Comparison of ENCODE assay signal across 8 mouse cellular contexts in genomic region chr13:9763100-9763827, GRCm38 (mm10). TPM values are rescaled to one million over a fixed set of nuclear protein-coding genes. Genes with fewer than 3 reads are reported as not detected.
A peak's percentile ranks its signal among the peaks of the same experiment; 100 is the strongest.
DNase-seq lines count a peak whose midpoint lies in the region; ATAC-seq and TF ChIP-seq lines count a peak whose summit lies in the region.

No protein-coding gene starts in this region.

- H3K36me3 ChIP-seq in forebrain, embryonic 14.5 days (ENCODE audit: control insufficient read depth, insufficient read depth, low read length), result no peaks in the 10 kb centered on the region
- H3K36me3 ChIP-seq in limb, embryonic 10.5 days, result no peaks in the 10 kb centered on the region
- H3K36me3 ChIP-seq in midbrain, embryonic 16.5 days (ENCODE audit: control insufficient read depth, insufficient read depth, low read length), result no peaks in the 10 kb centered on the region

- DNase-seq in right cerebral cortex, postnatal 14 days, result peak; percentile 14
- DNase-seq in right cerebral cortex, postnatal 25 days, result no peak
- peak; percentile 46 for DNase-seq in forebrain, embryonic 14.5 days (ENCODE audit: low spot score)
- DNase-seq in limb, embryonic 10.5 days (ENCODE audit: low spot score), result no peak
- no peak for DNase-seq in cerebellum, postnatal 14 days
- DNase-seq in yolk sac, embryonic 10.5 days (ENCODE audit: low spot score), result no peak

- H3K9ac ChIP-seq in forebrain, embryonic 14.5 days (ENCODE audit: low read length), result peak overlapping the region; percentile 99
- peak overlapping the region; percentile 100 for H3K9ac ChIP-seq in midbrain, embryonic 16.5 days (ENCODE audit: low read depth, low read length)

- TF ChIP-seq POLR2A in bone marrow macrophage, adult 2 months (IDR thresholded peaks at IDR 0.05; ENCODE audit: borderline replicate concordance, low read depth, low read length), result no peak

- peaks cover 16% of the 10 kb centered on the region for H3K4me1 ChIP-seq in bone marrow macrophage, adult 2 months (ENCODE audit: control insufficient read depth, insufficient read depth, low read length)
- H3K4me1 ChIP-seq in forebrain, embryonic 14.5 days (ENCODE audit: control insufficient read depth, insufficient read depth, low read length), result peaks cover 28% of the 10 kb centered on the region
- peaks cover 49% of the 10 kb centered on the region for H3K4me1 ChIP-seq in limb, embryonic 10.5 days
- peaks cover 34% of the 10 kb centered on the region for H3K4me1 ChIP-seq in midbrain, embryonic 16.5 days (ENCODE audit: control insufficient read depth, insufficient read depth, low read length)

- H3K9me3 ChIP-seq in forebrain, embryonic 14.5 days (replicated peaks; ENCODE audit: control insufficient read depth, low read length), result no peaks in the 10 kb centered on the region
- H3K9me3 ChIP-seq in limb, embryonic 10.5 days (replicated peaks), result no peaks in the 10 kb centered on the region
- H3K9me3 ChIP-seq in midbrain, embryonic 16.5 days (replicated peaks; ENCODE audit: control insufficient read depth, low read length, poor library complexity, severe bottlenecking), result no peaks in the 10 kb centered on the region

- peak; percentile 11 for ATAC-seq in forebrain, embryonic 14.5 days
- peak; percentile 43 for ATAC-seq in midbrain, embryonic 16.5 days

- H3K4me2 ChIP-seq in forebrain, embryonic 14.5 days (ENCODE audit: low read length), result peak overlapping the region; percentile 65
- H3K4me2 ChIP-seq in midbrain, embryonic 16.5 days (ENCODE audit: low read length), result peak overlapping the region; percentile 65

- no peak for TF ChIP-seq CTCF in bone marrow macrophage, adult 2 months (IDR thresholded peaks at IDR 0.05; ENCODE audit: low read depth, low read length)

- peak overlapping the region; percentile 93 for H3K4me3 ChIP-seq in bone marrow macrophage, adult 2 months (ENCODE audit: insufficient read depth, low read length)
- H3K4me3 ChIP-seq in forebrain, embryonic 14.5 days (ENCODE audit: low read depth, low read length), result peak overlapping the region; percentile 85
- H3K4me3 ChIP-seq in limb, embryonic 10.5 days, result peak overlapping the region; percentile 94
- H3K4me3 ChIP-seq in midbrain, embryonic 16.5 days (ENCODE audit: low read depth, low read length), result peak overlapping the region; percentile 77

- H3K27ac ChIP-seq in bone marrow macrophage, adult 2 months (ENCODE audit: insufficient read depth, low read depth, low read length), result peak overlapping the region; percentile 39
- H3K27ac ChIP-seq in forebrain, embryonic 14.5 days (ENCODE audit: low read depth, low read length), result peak overlapping the region; percentile 100
- H3K27ac ChIP-seq in limb, embryonic 10.5 days, result peak overlapping the region; percentile 100
- peak overlapping the region; percentile 99 for H3K27ac ChIP-seq in midbrain, embryonic 16.5 days (ENCODE audit: low read length)

- 5% methylated on average over 21 of the region's 21 CpGs for WGBS in forebrain, embryonic 14.5 days
- WGBS in limb, embryonic 10.5 days, result 8% methylated on average over 21 of the region's 21 CpGs
- 3% methylated on average over 21 of the region's 21 CpGs for WGBS in midbrain, embryonic 16.5 days

- H3K27me3 ChIP-seq in forebrain, embryonic 14.5 days (replicated peaks; ENCODE audit: control insufficient read depth, insufficient read depth, low read length), result no peaks in the 10 kb centered on the region
- H3K27me3 ChIP-seq in limb, embryonic 10.5 days (ENCODE audit: low read depth, poor library complexity, severe bottlenecking), result no peaks in the 10 kb centered on the region
- H3K27me3 ChIP-seq in midbrain, embryonic 16.5 days (ENCODE audit: control insufficient read depth, insufficient read depth, low read depth, low read length), result no peaks in the 10 kb centered on the region

RNA-seq across cellular contexts. Expression of gene Zmynd11, which starts 1.9 kb away (rescaled TPM):
- polyA plus RNA-seq in bone marrow macrophage, adult 2 months (2012; ENCODE audit: insufficient read depth, insufficient read length, missing spikeins), result 74.8 and 76.5 TPM in 2 replicates
- polyA plus RNA-seq in forebrain, embryonic 14.5 days (2014; fragmentation: Nextera tagmentation; extraction: Ambion mirVana), result 148 and 179 TPM in 2 replicates
- 74.5 and 86.3 TPM in 2 replicates for polyA plus RNA-seq in limb, embryonic 10.5 days (2016; fragmentation: Nextera tagmentation; extraction: Ambion mirVana)
- 185 and 188 TPM in 2 replicates for polyA plus RNA-seq in midbrain, embryonic 16.5 days (2015; fragmentation: Nextera tagmentation; extraction: Ambion mirVana)

Comparison
In these comparisons a context has a peak if more than half of its experiments do, and no peak if none do; other contexts are left out.
1. DNase-seq: peak in right cerebral cortex, postnatal 14 days (single experiment) and forebrain, embryonic 14.5 days (single experiment); none in right cerebral cortex, postnatal 25 days (single experiment), limb, embryonic 10.5 days (single experiment), cerebellum, postnatal 14 days (0 of 2) and yolk sac, embryonic 10.5 days (single experiment).
2. H3K27ac ChIP-seq: peak in every context shown above with its lines; median percentile 100 in forebrain, embryonic 14.5 days; 100 in limb, embryonic 10.5 days; 99 in midbrain, embryonic 16.5 days; 39 in bone marrow macrophage, adult 2 months.
3. Peak in every context shown above with its lines, with median percentiles within 50 percentile points of each other: H3K4me3 ChIP-seq.